Mouse (Mus musculus): ENCODE measurements around the gene Ppm1h. TPM values are rescaled to one million over a fixed set of nuclear protein-coding genes. Genes with fewer than 3 reads are reported as not detected.

Gene Ppm1h
- total RNA-seq, 2 experiments from 2014 or later: 5.0 to 6.5 TPM

DNA sequence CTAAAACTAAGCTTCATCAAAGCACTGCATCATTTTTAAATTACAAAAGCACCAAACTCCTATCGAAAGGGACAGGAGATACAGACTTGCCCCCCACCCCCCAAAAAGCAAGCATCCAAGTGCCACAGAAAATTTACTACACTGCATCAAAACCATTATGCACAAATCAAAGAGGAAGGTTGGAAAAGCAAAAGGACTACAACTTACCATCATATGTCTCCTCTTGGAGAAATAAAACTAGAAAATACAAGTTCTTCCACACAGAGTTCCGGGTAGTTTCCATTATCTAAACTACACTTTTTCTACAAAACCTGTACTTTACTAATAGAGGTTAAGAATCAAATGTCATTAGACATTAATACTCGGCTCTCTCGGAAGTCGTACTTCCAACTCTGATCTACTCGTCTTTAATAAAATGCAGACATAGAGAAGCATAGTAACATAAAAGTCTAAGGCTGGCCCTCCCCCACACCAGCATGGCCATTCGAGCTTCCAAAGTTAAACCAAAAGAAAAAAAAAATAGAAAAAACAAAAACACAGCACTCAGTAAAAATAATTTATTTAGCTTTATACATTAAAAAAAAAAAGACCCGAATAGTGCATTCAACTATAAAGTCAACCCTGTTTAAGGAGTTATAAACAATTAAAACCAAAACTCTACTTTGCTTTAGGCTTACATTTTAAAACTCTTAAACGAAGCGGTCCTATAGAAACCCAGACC lies 306.1 kb downstream of the Ppm1h start:
- no peak for ATAC-seq (replicated peaks; ENCODE audit: low FRiP score, poor library complexity, severe bottlenecking)

DNA sequence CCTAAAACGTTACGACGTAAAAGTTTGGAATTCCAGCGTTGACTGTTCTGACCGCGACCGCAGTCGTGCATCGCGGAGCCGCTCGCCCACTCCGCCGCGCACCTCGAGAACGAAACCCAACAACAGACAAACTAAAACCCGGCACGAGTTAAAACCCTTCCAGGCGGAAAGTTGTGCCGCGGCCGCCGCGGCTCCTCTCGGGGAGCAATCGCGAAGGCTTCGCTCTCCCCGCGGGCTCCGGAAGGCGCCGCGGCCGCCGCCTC lies 306.6 kb downstream of the Ppm1h start:
- peak; percentile 11 for ATAC-seq (replicated peaks; ENCODE audit: low FRiP score, poor library complexity, severe bottlenecking)

DNA sequence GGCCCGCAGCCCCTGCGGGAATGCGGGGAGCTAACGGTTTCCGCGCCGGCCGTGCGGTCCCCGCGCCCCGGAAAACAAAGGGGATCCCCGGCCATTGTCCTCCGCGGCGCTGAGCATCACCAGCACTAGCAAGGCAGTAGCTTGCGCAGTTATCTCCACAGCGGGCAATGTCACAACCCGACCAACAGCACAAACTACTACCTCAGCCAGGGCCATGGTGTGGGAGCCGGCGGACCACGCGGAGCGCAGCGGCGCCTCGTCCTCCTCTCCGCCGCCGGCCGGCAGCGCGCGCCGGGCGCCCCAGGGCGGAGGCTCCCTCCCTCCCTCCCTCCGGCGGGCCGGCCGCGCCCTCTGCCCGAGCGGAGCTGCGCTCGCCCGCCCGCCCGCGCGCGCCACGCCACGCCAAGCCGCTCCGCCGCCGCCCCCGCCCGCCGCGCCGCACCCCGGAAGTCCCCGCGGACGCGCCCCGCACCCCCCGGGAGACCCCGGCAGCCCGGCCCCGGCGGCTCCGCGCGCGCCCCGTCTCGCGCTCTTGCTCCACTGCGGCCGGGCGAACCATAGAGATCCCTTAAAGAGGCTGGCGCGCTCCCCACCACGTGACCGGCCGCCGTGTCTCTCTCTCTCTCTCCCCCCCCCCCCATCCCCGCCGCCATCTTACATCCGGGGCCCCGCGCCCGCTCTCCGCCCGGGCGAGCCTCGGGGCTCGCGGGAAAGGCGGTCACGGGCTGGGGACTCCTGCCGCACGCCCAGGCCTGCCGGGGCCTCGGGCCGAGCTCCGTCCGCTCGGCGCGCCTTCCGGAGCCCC lies 307.2 kb downstream of the Ppm1h start:
- peak; percentile 52 for ATAC-seq (replicated peaks; ENCODE audit: low FRiP score, poor library complexity, severe bottlenecking)

DNA sequence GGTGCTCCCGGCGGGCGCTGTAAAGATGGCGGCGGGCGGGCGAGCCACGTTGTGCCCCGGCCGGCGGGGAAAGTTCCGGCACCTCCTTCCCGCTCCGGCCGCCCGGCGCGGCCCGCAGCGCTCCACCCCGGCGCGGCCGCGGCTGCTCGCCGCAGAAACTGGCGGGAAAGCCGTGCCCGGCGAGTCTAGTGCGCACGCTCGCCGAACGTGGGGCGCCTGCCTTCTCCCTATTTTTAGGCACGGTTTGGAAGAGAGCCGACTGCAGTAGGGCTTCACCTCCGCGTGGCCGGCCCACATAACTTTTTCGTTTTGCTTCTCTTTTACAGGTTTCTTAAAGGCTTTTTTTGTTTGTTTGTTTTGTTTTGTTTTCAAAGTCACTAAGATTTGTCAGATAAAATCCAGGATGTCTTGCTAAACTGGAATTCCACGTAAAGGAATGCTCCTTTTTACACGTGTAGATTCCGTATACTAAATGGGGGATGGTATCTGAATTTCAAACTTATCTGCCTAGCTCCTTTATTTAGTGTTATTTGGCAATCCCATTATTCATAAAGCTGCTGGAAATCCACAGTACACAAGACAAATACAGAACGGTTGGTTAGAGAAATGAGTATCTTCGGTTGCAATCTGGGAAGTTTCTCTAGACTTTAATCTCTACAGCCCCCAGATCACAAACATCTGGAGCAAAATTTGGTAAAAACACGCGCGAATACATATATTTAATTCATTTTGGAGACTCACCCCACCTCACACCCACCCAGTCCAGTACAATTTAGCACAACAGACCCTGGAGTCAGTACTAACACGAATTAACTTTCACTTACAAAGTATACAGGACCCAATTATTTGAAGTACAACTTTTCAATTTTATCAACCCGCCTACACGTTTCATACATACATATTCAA lies 308.0 kb downstream of the Ppm1h start:
- ATAC-seq (replicated peaks; ENCODE audit: low FRiP score, poor library complexity, severe bottlenecking): peak; percentile 67

DNA sequence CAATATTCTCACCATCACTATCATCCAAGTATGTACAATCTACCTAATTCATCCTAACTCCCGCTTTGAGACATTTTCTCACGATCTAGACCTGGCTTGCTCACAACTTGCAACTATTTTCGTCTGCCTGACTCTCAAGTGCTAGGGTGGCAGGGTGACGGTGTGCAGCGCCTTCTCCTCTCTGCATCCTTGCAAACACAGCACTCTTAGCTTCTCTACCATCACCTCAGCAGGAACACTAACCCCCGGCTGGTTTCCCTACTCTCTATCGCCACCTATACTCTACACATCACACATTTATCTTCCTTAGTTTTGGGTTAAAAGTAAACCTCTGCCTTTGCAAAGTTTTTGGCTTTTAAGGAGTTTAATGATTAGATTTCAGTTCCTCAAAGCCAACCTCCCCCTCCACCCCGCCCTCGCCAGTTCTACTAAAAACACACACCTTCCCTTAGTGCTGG lies 309.1 kb downstream of the Ppm1h start:
- ATAC-seq (replicated peaks; ENCODE audit: low FRiP score, poor library complexity, severe bottlenecking): peak; percentile 72

DNA sequence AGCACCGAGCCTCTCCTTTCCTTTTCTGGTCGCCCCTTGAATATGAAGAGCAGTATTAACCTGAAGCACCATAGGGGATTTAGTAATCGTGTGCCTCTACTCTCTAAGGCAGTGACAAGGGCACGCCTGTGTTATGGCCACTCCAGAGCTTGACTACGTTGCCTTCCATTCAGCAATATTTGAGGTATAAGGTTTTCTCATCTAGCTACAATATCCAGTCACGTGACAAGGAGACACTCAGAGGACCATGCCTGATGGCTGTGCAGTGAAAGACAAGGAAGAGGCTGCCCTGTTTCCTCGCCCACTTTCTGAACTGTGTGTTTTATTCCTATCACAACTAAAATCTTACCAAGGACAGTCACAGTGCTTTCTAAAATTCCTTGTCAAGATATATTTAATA lies 309.8 kb downstream of the Ppm1h start:
- ATAC-seq (replicated peaks; ENCODE audit: low FRiP score, poor library complexity, severe bottlenecking): no peak

DNA sequence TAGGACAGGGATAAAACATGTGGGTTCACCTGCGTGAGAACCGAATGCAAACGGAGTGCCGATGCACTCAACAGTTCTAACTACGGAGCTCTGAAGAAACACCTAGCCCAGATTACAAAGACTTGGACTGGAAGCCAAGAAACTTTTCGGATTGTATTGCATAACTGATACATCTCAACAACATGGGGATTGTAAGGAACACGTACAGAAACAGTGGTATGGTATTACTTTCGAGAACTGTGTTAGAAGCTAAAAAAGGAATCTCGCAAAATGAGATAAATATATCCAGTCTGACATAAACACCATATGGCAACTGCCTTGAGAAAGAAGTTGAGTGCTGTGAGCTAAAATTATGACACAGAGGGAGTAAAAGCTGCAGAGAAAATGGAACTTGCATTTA lies 311.4 kb downstream of the Ppm1h start:
- ATAC-seq (replicated peaks; ENCODE audit: low FRiP score, poor library complexity, severe bottlenecking): no peak

DNA sequence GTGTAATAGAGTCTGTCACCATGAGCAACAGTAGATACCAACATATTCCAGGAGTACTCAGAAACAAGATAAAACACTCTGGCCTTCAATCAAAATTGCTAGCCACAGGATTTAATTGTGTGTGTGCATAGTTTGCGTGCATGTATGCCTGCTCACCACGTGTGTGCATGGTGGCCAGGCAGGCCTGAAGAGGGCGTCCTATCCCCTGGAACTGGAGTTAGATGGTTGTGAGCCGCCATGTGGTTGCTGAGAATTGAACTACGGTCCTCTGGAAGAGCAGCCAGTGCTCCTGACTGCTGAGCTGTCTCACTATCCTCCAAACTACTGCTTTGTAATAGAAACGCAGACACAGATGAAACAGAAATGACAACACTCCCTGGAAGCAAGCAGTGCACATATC lies 312.0 kb downstream of the Ppm1h start:
- ATAC-seq (replicated peaks; ENCODE audit: low FRiP score, poor library complexity, severe bottlenecking): no peak

DNA sequence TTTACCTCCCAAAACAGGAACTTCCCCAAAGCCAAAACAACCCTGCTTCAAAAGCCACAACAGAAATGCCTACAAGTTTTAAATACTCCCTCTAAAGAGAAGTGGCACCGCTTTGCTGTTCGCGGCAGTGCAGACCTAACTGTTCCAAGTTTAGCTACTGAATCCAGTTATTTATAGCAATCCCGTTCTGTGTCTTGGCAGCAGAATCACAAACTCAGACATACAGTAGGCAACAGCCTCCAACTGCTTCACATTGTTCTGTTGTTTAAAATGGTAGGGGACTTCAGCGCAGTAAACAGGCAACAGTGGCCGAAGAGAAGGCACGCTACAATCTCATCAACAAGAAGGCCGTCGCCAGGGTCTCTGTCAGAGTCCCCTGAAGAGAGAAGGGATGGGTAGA lies 312.5 kb downstream of the Ppm1h start:
- no peak for ATAC-seq (replicated peaks; ENCODE audit: low FRiP score, poor library complexity, severe bottlenecking)

DNA sequence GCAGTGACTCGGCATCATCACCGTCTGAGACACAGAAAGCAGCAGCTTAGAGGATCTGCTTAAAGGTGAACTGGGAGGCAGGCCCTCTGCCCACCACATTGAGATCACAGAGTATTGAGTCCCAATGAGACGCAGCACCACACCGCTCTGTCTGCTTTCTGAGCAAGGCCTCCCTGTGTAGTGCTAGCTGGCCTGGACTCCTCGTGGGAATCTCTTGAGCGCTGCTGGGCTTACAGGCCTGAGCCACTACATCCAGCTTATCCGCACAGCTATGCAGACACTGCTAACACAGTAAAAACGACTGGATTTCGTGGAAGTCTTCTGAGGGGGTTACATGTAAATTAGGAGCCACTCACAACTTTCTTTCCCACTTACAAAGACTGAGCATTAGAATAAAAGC lies 313.1 kb downstream of the Ppm1h start:
- ATAC-seq (replicated peaks; ENCODE audit: low FRiP score, poor library complexity, severe bottlenecking): no peak

DNA sequence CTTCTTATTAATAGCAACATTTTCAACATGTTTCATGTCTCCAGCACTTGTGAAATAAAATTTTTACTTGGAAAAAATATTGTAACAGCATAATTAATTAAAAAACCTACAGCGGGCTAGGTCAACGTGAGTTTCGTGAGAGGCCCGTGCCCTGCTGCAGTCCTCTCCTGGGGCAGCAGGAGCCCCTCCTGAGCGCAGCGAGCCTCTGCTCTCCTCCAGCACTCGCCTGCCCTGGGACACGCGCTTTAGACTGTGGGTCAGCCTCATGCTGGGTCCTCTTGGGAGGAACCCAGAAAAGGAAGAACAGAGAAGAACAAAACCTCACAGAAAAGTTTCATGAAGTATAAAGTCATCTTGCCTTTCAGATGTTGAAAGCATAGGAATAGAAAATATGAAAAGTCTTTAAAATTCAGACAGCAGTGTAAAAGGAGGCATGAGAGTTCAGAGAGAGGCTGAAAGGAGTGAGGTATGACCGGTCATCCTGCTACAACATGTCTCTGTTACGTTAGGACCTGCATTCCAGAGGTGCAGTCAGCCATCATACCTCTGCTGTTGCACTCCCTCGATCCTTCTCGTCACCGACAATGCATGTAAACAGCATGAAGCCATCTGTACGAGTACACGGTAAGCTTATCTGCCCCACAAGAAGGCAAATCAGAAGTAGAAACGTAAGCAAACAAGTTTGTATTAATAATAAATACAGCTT lies 316.0 kb downstream of the Ppm1h start:
- no peak for ATAC-seq (replicated peaks; ENCODE audit: low FRiP score, poor library complexity, severe bottlenecking)

Other genes starting within 250 kb of the Ppm1h start
- gene Avpr1a, start 230.3 kb upstream of the Ppm1h start, total RNA-seq (2015; ENCODE audit: low replicate concordance): not detected in 2 replicates
- not detected in 2 replicates for gene Avpr1a, start 230.3 kb upstream of the Ppm1h start, total RNA-seq (2017; ENCODE audit: low replicate concordance)

Data from erythroblast, adult 5-6 weeks (primary cell).